Mouse (Mus musculus) embryonic facial prominence, embryonic 15.5 days (tissue): ENCODE measurements around the gene Tbx4. TPM values are rescaled to one million over a fixed set of nuclear protein-coding genes. Genes with fewer than 3 reads are reported as not detected.

Experiments used
- ATAC-seq: fragments of 200-750 bp; cut with Nextera tagmentation; 2 replicates; pipeline ENCODE4 v1.8.0; 2017; ENCODE audit warnings: low read depth, moderate TSS enrichment; ENCODE audit not compliant: insufficient number of reproducible peaks, low FRiP score, low TSS enrichment
- H3K27ac ChIP-seq: fragments of 300-500 bp; sonication (generic); replicated peaks from 2 replicates; pipeline ENCODE4 v1.5.1; 2015; ENCODE audit warnings: mild to moderate bottlenecking, inconsistent platforms
- H3K27me3 ChIP-seq: fragments of 300-500 bp; sonication (generic); 2 replicates; pipeline ENCODE4 v1.6.1; 2015; ENCODE audit warnings: inconsistent platforms
- H3K36me3 ChIP-seq: fragments of 300-500 bp; sonication (generic); 2 replicates; pipeline ENCODE4 v1.6.1; 2015; ENCODE audit warnings: mild to moderate bottlenecking, inconsistent platforms
- H3K4me1 ChIP-seq: fragments of 300-500 bp; sonication (generic); 2 replicates; pipeline ENCODE4 v1.6.1; 2015; ENCODE audit warnings: inconsistent platforms
- H3K4me2 ChIP-seq: fragments of 300-500 bp; sonication (generic); replicated peaks from 2 replicates; pipeline ENCODE4 v1.6.1; 2015; ENCODE audit warnings: mild to moderate bottlenecking, inconsistent platforms
- H3K4me3 ChIP-seq: fragments of 300-500 bp; sonication (generic); replicated peaks from 2 replicates; pipeline ENCODE4 v1.5.1; 2015; ENCODE audit warnings: mild to moderate bottlenecking, inconsistent platforms
- H3K9ac ChIP-seq: fragments of 300-500 bp; sonication (generic); 2 replicates; pipeline ENCODE4 v1.6.1; 2015; ENCODE audit warnings: inconsistent platforms
- H3K9me3 ChIP-seq: fragments of 300-500 bp; sonication (generic); replicated peaks from 2 replicates; pipeline ENCODE4 v1.6.1; 2016; ENCODE audit warnings: inconsistent platforms
- WGBS: fragments of 180-500 bp; shearing (Covaris S2); methylation state at CpG from one replicate; pipeline ENCODE4 v1.1.7; 2015; 5-methylcytosine and 5-hydroxymethylcytosine counted together
- polyA plus RNA-seq: library from polyadenylated mRNA; unstranded; fragments of >200 nt; fragmentation: Nextera tagmentation; extraction: Ambion mirVana; gene quantifications from 2 replicates; pipeline ENCODE4 v1.2.1, GENCODE M21; 2015

The Tbx4 gene
- polyA plus RNA-seq, 1 experiment from 2014 or later, result 1.8 TPM

- no peak for ATAC-seq
- Histone ChIP-seq H3K36me3 (no peaks in the 10 kb centered on the region), H3K4me1 (peaks cover 34% of the 10 kb centered on the region), H3K4me2 (no peak overlapping the region), H3K4me3 (no peak overlapping the region), H3K9ac (no peak overlapping the region), H3K27me3 (peaks cover 16% of the 10 kb centered on the region), H3K9me3 (no peaks in the 10 kb centered on the region), H3K27ac (no peak overlapping the region)
- 33% methylated on average over 12 of the region's 12 CpGs for WGBS
Measured at GRCm38 (mm10) chr11:85917091-85917992, 31.1 kb downstream of the Tbx4 start.

DNA sequence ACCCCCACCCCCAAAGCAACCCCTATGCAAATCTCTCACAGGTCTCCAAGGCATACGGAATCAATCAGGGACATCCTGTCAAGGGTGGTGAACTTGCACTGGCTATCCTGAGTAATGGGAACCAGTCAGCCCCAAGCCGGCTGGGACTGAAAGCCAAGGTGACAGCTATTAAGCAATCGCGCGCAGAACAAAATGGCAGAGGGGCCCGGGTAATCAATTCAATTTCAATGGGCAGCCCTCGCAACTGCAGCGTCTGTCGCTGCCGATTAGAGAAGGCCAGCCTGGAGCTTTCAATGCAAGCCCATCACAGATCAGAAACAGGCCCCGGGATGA lies 31.7 kb downstream of the Tbx4 start:
- no peak overlapping the region for H3K4me2 ChIP-seq
- H3K36me3 ChIP-seq, result no peaks in the 10 kb centered on the region
- 14% methylated on average over 11 of the region's 11 CpGs for WGBS
- H3K4me3 ChIP-seq, result no peak overlapping the region
- H3K27ac ChIP-seq, result no peak overlapping the region
- no peak for ATAC-seq
- H3K9me3 ChIP-seq, result no peaks in the 10 kb centered on the region
- no peak overlapping the region for H3K9ac ChIP-seq
- H3K27me3 ChIP-seq, result peaks cover 19% of the 10 kb centered on the region
- peaks cover 33% of the 10 kb centered on the region for H3K4me1 ChIP-seq

- Histone ChIP-seq H3K4me3 (no peak overlapping the region), H3K9me3 (no peaks in the 10 kb centered on the region), H3K36me3 (no peaks in the 10 kb centered on the region), H3K27ac (no peak overlapping the region), H3K4me2 (no peak overlapping the region), H3K27me3 (peaks cover 22% of the 10 kb centered on the region), H3K9ac (no peak overlapping the region), H3K4me1 (peaks cover 28% of the 10 kb centered on the region)
- no peak for ATAC-seq
- 25% methylated on average over 10 of the region's 10 CpGs for WGBS
Measured at GRCm38 (mm10) chr11:85918388-85918940, 32.2 kb downstream of the Tbx4 start.

DNA sequence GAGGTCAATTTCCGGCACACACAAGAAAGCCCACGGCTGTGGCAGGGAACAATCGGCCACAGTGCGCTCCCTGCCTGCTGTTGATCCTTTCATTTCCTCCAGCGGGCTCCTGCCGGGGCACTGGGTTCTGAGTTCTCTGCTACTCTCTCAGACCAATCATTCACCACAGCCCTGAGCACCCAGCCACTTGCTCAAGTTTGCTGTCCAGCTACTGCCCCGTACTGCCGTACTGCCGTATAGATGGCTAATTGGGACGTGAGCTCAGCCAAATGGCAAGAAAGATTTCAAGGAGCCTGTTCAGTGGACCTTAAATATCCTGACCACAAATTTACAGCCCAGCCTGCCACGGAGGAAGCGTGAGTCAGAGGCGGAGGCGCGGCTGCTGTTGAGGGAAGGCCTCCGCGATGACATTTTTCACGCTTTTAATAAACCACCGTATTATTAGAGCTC lies 39.1 kb downstream of the Tbx4 start:
- WGBS, result 9% methylated on average over 19 of the region's 19 CpGs
- H3K9ac ChIP-seq, result no peak overlapping the region; the same call in 1 of the 2 replicates
- H3K4me3 ChIP-seq, result peak overlapping the region; percentile 30
- no peaks in the 10 kb centered on the region for H3K9me3 ChIP-seq
- ATAC-seq, result no peak
- H3K4me2 ChIP-seq, result peak overlapping the region; percentile 47
- no peaks in the 10 kb centered on the region for H3K36me3 ChIP-seq
- H3K27me3 ChIP-seq, result peaks cover 32% of the 10 kb centered on the region
- H3K27ac ChIP-seq, result no peak overlapping the region
- peaks cover 18% of the 10 kb centered on the region for H3K4me1 ChIP-seq

- Histone ChIP-seq H3K9ac (no peak overlapping the region), H3K4me1 (peaks cover 18% of the 10 kb centered on the region), H3K27ac (no peak overlapping the region), H3K4me3 (peak overlapping the region; percentile 19), H3K9me3 (no peaks in the 10 kb centered on the region), H3K27me3 (peaks cover 32% of the 10 kb centered on the region), H3K4me2 (peak overlapping the region; percentile 42), H3K36me3 (no peaks in the 10 kb centered on the region)
- 6% methylated on average over 16 of the region's 16 CpGs for WGBS
- ATAC-seq, result no peak
Measured at GRCm38 (mm10) chr11:85926287-85926764, 40.1 kb downstream of the Tbx4 start.

DNA sequence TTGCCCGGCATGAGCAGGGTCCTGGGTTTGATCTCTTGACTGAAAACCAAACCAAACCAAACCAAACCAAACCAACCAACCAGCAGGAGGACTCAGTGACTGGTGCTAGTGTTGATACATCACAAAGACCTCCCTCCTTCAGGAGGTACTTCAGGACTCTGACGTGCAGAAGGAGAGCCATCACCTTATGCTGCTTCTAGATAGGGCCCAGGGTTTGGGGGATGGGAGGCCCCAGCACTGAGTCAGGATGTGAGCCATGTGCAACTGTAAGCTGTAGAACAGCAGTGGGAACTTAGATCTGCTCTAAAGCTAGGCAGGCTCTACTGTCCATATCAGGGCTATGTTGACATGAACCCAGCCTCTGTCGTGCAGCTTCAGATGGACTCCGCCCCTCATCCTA lies 41.9 kb downstream of the Tbx4 start:
- Histone ChIP-seq H3K9me3 (no peaks in the 10 kb centered on the region), H3K27me3 (peaks cover 27% of the 10 kb centered on the region), H3K9ac (no peak overlapping the region), H3K4me3 (no peak overlapping the region), H3K4me1 (peaks cover 18% of the 10 kb centered on the region), H3K36me3 (no peaks in the 10 kb centered on the region), H3K27ac (no peak overlapping the region), H3K4me2 (no peak overlapping the region)
- no peak for ATAC-seq
- WGBS, result 75% methylated on average over 4 of the region's 4 CpGs

GRCm38 (mm10) chr11:85929651-85930050 lies 43.4 kb downstream of the Tbx4 start:
- H3K36me3 ChIP-seq, result no peaks in the 10 kb centered on the region
- H3K9me3 ChIP-seq, result no peaks in the 10 kb centered on the region
- H3K4me3 ChIP-seq, result no peak overlapping the region
- H3K27ac ChIP-seq, result no peak overlapping the region
- ATAC-seq, result no peak
- H3K4me2 ChIP-seq, result no peak overlapping the region
- WGBS, result 86% methylated on average over 6 of the region's 6 CpGs
- H3K27me3 ChIP-seq, result peaks cover 15% of the 10 kb centered on the region
- H3K9ac ChIP-seq, result no peak overlapping the region
- H3K4me1 ChIP-seq, result peaks cover 18% of the 10 kb centered on the region

DNA sequence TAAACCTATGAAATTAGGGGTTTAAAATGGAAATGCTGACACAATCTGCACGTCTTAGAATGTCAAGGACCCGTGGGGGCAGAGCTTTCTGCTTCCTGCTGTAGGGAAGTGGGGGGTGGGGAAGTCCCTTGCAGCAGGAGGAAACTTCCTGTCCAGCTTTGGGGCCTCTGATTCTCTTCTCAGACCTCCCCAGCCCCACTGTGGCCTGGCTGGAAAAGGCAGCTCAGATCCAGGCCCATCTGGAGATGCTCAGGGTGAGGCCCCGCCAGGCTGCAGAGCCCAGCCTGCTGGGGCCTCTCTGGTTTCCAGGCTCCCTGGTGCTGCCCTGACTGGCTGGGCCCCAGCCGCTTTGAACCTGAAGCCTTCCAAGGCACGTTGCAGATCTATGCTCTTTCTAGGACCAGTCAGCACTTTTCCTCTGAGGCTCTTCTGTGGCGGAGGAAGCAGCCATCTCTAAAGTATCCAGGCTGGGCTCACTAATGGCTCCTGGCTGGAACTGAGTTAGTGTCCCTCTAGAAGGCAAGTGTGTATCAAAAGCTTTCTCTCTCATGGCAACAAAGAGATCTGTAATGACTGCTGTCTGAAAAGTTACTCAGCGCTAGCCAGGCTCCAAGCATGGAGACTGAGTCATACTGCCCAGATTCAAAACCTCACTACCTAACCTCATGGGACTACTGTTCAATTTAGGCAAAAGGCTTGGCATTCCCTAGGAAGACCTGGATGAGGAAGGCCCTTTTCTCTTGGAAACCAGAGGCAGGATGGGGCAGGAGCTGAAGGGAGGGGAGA lies 55.8 kb downstream of the Tbx4 start:
- H3K4me3 ChIP-seq, result no peak overlapping the region
- peaks cover 6% of the 10 kb centered on the region; the same call in 1 of the 2 replicates for H3K27me3 ChIP-seq
- ATAC-seq, result no peak
- H3K27ac ChIP-seq, result peak overlapping the region; percentile 73
- WGBS, result 23% methylated on average over 7 of the region's 7 CpGs
- no peak overlapping the region for H3K9ac ChIP-seq
- peaks cover 6% of the 10 kb centered on the region; the same call in 1 of the 2 replicates for H3K4me1 ChIP-seq
- no peaks in the 10 kb centered on the region for H3K9me3 ChIP-seq
- no peak overlapping the region for H3K4me2 ChIP-seq
- H3K36me3 ChIP-seq, result no peaks in the 10 kb centered on the region

- Histone ChIP-seq H3K4me2 (no peak overlapping the region), H3K36me3 (no peaks in the 10 kb centered on the region), H3K4me1 (no peaks in the 10 kb centered on the region), H3K4me3 (no peak overlapping the region), H3K9ac (no peak overlapping the region), H3K9me3 (no peaks in the 10 kb centered on the region), H3K27ac (no peak overlapping the region), H3K27me3 (peaks cover 3% of the 10 kb centered on the region; the same call in 1 of the 2 replicates)
- WGBS, result 77% methylated on average over 10 of the region's 10 CpGs
- no peak for ATAC-seq
Measured at GRCm38 (mm10) chr11:85948765-85949164, 62.5 kb downstream of the Tbx4 start.

GRCm38 (mm10) chr11:85949749-85950148 lies 63.5 kb downstream of the Tbx4 start:
- H3K4me3 ChIP-seq, result no peak overlapping the region
- H3K9ac ChIP-seq, result no peak overlapping the region
- WGBS, result 79% methylated on average over 2 of the region's 2 CpGs
- peaks cover 3% of the 10 kb centered on the region; the same call in 1 of the 2 replicates for H3K27me3 ChIP-seq
- H3K9me3 ChIP-seq, result no peaks in the 10 kb centered on the region
- no peak for ATAC-seq
- H3K4me2 ChIP-seq, result no peak overlapping the region
- no peak overlapping the region for H3K27ac ChIP-seq
- no peaks in the 10 kb centered on the region for H3K36me3 ChIP-seq
- H3K4me1 ChIP-seq, result no peaks in the 10 kb centered on the region

- 0 out of 2 replicates have a peak, but pooled peaks cover 10% of the 10 kb centered on the region for H3K4me1 ChIP-seq
- ATAC-seq, result no peak
- no peak overlapping the region for H3K27ac ChIP-seq
- H3K4me2 ChIP-seq, result no peak overlapping the region
- no peaks in the 10 kb centered on the region for H3K36me3 ChIP-seq
- no peak overlapping the region for H3K9ac ChIP-seq
- no peak overlapping the region for H3K4me3 ChIP-seq
- H3K27me3 ChIP-seq, result no peaks in the 10 kb centered on the region
- 75% methylated on average over 4 of the region's 4 CpGs for WGBS
- no peaks in the 10 kb centered on the region for H3K9me3 ChIP-seq
Measured at GRCm38 (mm10) chr11:85952538-85952937, 66.3 kb downstream of the Tbx4 start.
